Mouse (Mus musculus) E14TG2a.4 (cell line): ENCODE measurements around the gene Med1.

Experiments used
- H3K27me3 ChIP-seq: 2 replicates; pipeline ENCODE4 v1.6.1; 2014; ENCODE audit warnings: low read length, control low read depth; ENCODE audit not compliant: insufficient read depth
- H3K36me3 ChIP-seq: 2 replicates; pipeline ENCODE4 v1.6.1; 2014; ENCODE audit warnings: low read length, control low read depth; ENCODE audit not compliant: insufficient read depth
- H3K4me1 ChIP-seq: replicated peaks from 2 replicates; pipeline ENCODE4 v1.6.1; 2014; ENCODE audit warnings: low read depth, low read length, control low read depth
- H3K4me3 ChIP-seq: replicated peaks from 2 replicates; pipeline ENCODE4 v1.5.1; 2014; ENCODE audit warnings: mild to moderate bottlenecking, low read length
- H3K9me3 ChIP-seq: 2 replicates; pipeline ENCODE4 v1.6.1; 2014; ENCODE audit warnings: low read length, control low read depth
- CTCF ChIP-seq: conservative IDR thresholded peaks from 2 replicates; pipeline ENCODE4 v1.5.1; 2014; ENCODE audit warnings: low read length
- NANOG ChIP-seq: IDR thresholded peaks from 2 replicates; pipeline ENCODE4 v1.6.1; 2014; ENCODE audit warnings: borderline replicate concordance, low read length, mixed read lengths
- POU5F1 ChIP-seq: IDR thresholded peaks from 2 replicates; pipeline ENCODE4 v1.6.1; 2014; ENCODE audit warnings: low read length, borderline replicate concordance

The Med1 gene

DNA sequence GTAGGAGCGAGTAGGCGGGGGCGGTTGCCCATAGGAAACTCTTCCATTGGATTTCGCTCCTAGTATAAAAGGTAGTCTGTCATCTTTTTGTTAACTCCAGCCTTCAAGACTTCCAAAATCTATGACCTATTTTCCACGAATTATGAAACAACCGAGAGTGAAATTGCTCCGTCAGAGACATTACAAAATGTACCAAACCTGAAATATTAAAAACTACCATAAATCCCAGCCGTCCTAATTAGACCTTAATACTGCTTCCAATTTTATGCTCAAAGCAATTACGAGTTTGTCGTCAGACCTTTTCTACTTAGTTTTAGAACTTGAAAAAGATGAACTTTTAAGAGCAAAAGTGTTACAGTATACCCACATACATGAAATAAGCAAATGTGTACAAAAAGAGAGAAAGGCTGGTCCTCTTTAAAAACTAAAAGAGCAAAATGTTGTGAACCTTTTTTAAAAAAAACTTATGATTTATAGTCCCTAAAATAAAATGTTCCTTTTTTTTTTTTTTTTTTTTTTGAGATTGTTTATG is 42.4 kb downstream of the Med1 start:
- Histone ChIP-seq H3K36me3 (peaks cover 39% of the 10 kb centered on the region), H3K27me3 (no peaks in the 10 kb centered on the region), H3K9me3 (no peaks in the 10 kb centered on the region), H3K4me1 (peaks cover 32% of the 10 kb centered on the region), H3K4me3 (no peak overlapping the region; the same call in 1 of the 2 replicates)
- TF ChIP-seq POU5F1 (no peak), CTCF (no peak), NANOG (no peak)

GRCm38 (mm10) chr11:98149786-98150624 is 43.1 kb downstream of the Med1 start, which contains the start of gene Fbxl20:
Fbxl20 (minus strand) TSS chr11:98150403.
- H3K4me3 ChIP-seq: peak within 1 kb of the TSS; percentile 100
- H3K36me3 ChIP-seq: peaks cover 32% of the 10 kb centered on the region
- peaks cover 38% of the 10 kb centered on the region for H3K4me1 ChIP-seq
- H3K9me3 ChIP-seq: no peaks in the 10 kb centered on the region
- no peak for TF ChIP-seq NANOG
- no peaks in the 10 kb centered on the region for H3K27me3 ChIP-seq

GRCm38 (mm10) chr11:98149304-98149750 is 43.8 kb downstream of the Med1 start:
- Histone ChIP-seq H3K27me3 (no peaks in the 10 kb centered on the region), H3K4me1 (peaks cover 43% of the 10 kb centered on the region), H3K9me3 (no peaks in the 10 kb centered on the region), H3K36me3 (peaks cover 25% of the 10 kb centered on the region), H3K4me3 (peak overlapping the region; percentile 100)
- no peak for TF ChIP-seq POU5F1
- no peak for TF ChIP-seq NANOG
- TF ChIP-seq CTCF: no peak

- Histone ChIP-seq H3K4me1 (peaks cover 44% of the 10 kb centered on the region), H3K36me3 (peaks cover 19% of the 10 kb centered on the region), H3K4me3 (peak overlapping the region; percentile 100), H3K27me3 (no peaks in the 10 kb centered on the region), H3K9me3 (no peaks in the 10 kb centered on the region)
- no peak for TF ChIP-seq NANOG
- TF ChIP-seq CTCF: no peak
- no peak for TF ChIP-seq POU5F1
Measured at GRCm38 (mm10) chr11:98148551-98149301, 44.4 kb downstream of the Med1 start.

DNA sequence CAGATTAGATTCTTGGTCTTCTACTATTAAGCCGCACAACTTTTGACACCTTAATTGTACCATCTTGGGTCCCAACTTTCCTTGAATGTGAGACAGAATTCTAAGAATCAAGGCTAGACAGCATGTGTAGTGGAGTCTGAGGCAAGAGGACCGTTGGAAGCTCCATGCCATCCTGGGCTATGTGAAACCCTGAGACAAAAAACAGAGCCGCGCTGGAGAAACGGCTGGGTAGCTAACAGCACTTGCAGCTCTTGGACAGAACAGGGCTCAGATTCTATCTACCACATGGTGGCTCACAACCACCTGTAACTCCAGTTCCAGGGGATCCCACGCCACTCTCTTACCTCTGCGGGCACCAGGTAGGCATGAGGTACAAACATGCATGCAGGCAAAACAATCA is 47.2 kb downstream of the Med1 start:
- 0 out of 2 replicates have a peak, but pooled peaks cover 4% of the 10 kb centered on the region for H3K36me3 ChIP-seq
- TF ChIP-seq NANOG (no peak), CTCF (no peak), POU5F1 (no peak)
- no peaks in the 10 kb centered on the region for H3K27me3 ChIP-seq
- no peaks in the 10 kb centered on the region for H3K9me3 ChIP-seq
- H3K4me1 ChIP-seq: peaks cover 40% of the 10 kb centered on the region
- H3K4me3 ChIP-seq: no peak overlapping the region

GRCm38 (mm10) chr11:98142545-98142944 is 50.5 kb downstream of the Med1 start:
- Histone ChIP-seq H3K9me3 (no peaks in the 10 kb centered on the region), H3K4me1 (peaks cover 49% of the 10 kb centered on the region), H3K27me3 (no peaks in the 10 kb centered on the region), H3K36me3 (0 out of 2 replicates have a peak, but pooled peaks cover 4% of the 10 kb centered on the region), H3K4me3 (no peak overlapping the region)
- TF ChIP-seq NANOG (no peak), CTCF (no peak), POU5F1 (no peak)

- no peaks in the 10 kb centered on the region for H3K9me3 ChIP-seq
- H3K27me3 ChIP-seq: no peaks in the 10 kb centered on the region
- peaks cover 6% of the 10 kb centered on the region for H3K36me3 ChIP-seq
- no peak overlapping the region for H3K4me3 ChIP-seq
- TF ChIP-seq NANOG (no peak), CTCF (no peak)
- peaks cover 23% of the 10 kb centered on the region for H3K4me1 ChIP-seq
Measured at GRCm38 (mm10) chr11:98138894-98139293, 54.2 kb downstream of the Med1 start.

- no peaks in the 10 kb centered on the region for H3K27me3 ChIP-seq
- no peaks in the 10 kb centered on the region for H3K9me3 ChIP-seq
- H3K36me3 ChIP-seq: peaks cover 6% of the 10 kb centered on the region
- H3K4me1 ChIP-seq: peaks cover 23% of the 10 kb centered on the region
- TF ChIP-seq CTCF (no peak), NANOG (no peak), POU5F1 (no peak)
- 0 out of 2 replicates have a peak overlapping the region, but pooled peaks have one; percentile 4 for H3K4me3 ChIP-seq
Measured at GRCm38 (mm10) chr11:98137836-98138235, 55.3 kb downstream of the Med1 start.

DNA sequence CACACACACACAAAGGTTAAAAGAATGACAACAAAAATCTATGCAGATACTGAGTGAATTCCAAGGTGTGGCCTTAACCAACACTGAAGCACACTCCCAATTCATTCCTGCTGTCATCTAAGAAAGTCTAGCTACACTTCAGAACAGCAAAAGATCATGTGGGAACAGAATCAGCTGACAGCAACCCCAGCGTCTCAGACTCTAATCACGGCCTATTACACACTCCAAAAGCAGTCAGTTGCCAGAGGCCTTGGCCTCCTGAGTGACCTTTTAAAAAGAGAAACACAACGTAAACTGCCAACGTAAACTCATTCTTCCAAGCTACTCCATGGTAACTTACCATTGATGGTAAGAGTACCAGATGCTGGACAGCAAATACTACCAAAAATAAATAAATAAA is 58.1 kb downstream of the Med1 start:
- peaks cover 23% of the 10 kb centered on the region for H3K4me1 ChIP-seq
- TF ChIP-seq POU5F1 (no peak), CTCF (no peak), NANOG (no peak)
- H3K4me3 ChIP-seq: no peak overlapping the region
- H3K27me3 ChIP-seq: no peaks in the 10 kb centered on the region
- no peaks in the 10 kb centered on the region for H3K9me3 ChIP-seq
- H3K36me3 ChIP-seq: peaks cover 6% of the 10 kb centered on the region
